Mouse (Mus musculus) thymus, postnatal 14 days (tissue): ENCODE measurements around the gene Rassf8.

ENCODE experiments used
- DNase-seq: peaks from one replicate; pipeline ENCODE4 v3.0.0; 2021

The Rassf8 gene

DNA sequence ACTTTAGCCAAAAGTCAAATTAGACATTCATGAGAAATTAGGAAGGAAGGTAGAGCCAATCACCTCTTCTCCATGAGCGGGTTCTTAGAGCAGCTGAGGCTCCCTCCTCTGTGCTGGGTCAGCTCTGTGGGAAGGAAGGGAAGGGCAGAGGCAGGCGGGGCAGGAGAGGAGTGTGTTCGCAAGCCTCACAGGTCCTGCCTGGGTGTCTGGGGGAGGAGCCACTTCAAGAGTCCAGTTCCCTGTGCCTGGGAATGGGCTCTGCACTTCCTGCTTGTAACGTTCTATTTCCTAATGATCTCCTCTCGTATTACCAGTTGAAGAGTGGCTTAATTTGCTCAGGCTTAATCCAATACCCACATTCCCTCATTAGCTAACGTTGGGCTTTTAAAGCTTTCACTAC, 32.8 kb downstream of the Rassf8 start:
- DNase-seq: no peak

DNA sequence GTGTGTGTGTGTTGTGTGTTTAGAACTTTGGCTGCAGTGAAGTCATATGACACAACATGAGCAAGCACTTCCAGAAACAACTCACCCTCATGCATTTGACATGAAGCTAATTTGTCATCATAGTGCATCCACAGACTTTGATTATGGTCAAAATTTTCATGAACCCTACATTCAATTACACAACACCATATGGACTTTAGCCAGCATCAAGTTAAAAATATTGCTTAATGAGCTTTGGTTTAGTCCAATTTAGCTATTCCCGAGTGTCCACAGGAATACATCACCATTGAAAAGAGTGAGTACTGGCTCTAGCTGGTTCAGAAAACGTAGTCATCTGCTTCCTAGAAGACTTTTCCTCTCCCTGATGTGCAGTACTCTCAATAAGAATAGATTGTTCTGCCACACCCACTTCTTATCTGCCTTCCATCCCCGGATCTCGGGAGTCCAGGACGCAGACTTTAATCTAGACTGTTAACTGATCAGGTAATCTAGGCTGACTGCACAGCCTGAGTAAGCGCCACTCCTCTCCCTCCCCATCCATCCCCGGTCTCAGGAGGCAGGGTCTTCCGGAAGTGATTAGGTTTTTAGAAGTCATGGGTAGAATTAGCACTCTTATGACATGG, 33.7 kb downstream of the Rassf8 start:
- no peak for DNase-seq

- no peak for DNase-seq
Measured at GRCm38 (mm10) chr6:145781256-145781655, 34.7 kb downstream of the Rassf8 start.

DNA sequence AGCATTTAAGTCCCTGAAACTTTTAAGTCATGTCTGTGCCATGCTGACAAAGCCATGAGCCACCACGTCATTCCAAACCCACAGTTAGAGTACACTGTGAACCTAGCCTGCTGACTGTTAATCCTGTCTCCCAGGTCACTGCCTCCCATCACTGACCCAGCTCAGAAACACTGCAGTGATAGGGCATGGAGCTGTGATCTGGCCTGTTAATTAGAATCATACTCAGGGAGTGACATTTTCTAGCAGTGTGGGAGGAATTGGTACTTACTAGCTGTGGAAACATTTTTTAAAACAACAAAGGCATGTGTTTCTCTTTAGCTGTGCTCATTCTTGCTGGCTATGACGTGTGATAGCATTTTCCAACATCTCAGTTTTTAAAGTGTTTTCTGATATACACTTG, 35.4 kb downstream of the Rassf8 start:
- no peak for DNase-seq

DNA sequence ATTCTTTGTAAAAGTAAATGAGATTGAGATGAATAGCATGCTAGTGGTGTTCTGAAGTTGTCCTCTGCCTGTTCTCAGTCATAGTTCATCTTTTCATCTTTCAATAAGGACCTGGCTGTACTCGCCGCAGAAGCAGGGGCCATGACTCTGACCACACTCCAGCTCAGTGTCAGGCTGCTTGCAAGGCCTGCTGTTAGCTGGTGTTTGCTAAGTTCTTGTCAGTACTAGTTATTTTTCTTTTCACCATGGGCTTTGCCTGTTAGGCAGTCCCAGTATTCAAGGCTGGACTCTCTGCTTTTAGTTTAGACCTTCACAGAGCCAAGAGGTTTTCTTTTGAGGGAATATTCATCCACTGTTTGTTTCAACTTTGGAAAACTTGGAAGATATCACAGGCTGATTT, 40.8 kb downstream of the Rassf8 start:
- DNase-seq: no peak

DNA sequence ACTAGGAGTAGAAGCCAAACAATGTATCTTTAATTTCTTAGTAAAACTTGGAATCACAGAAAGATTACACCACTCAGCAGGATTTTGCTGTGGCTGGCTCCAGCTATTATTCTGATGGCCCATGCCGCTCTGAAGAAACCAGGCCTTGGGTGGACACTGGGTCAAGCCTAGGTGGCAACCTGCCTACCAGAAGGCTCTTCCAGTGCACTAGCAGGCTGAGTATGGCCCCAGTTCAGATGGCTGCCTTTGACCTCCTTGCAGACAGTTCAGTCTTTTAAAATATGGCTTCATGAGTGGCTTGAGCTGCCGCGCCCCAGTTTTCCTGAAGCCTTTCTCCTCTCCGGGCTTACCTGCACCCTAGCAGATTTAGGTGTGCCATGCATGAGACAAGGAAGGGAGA, 43.2 kb downstream of the Rassf8 start:
- DNase-seq: no peak

GRCm38 (mm10) chr6:145792373-145792772, 45.8 kb downstream of the Rassf8 start:
- no peak for DNase-seq

- DNase-seq: peak; percentile 49
Measured at GRCm38 (mm10) chr6:145793109-145793593, 46.6 kb downstream of the Rassf8 start.

GRCm38 (mm10) chr6:145794671-145795070, 48.1 kb downstream of the Rassf8 start:
- peak; percentile 29 for DNase-seq

GRCm38 (mm10) chr6:145796191-145797023, 49.9 kb downstream of the Rassf8 start:
- DNase-seq: no peak

DNA sequence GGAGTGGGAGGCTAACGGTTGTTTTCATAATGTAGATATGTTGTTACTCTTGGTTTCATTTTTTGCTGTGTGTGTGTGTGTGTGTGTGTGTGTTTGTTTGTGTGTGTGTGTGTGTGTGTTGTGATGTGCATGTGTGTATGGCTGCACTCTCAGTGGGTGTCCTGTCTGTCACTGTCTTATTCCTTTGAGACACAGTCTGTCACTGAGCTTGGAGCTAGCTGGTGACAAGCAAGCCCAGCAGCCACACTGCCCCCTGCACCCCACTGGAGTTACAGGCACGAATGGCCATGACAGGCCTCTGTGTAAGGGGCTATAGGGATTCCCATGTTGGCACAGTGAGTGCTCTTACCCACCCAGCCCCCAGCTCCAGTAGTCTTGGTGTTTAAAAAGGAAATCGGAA, 51.1 kb downstream of the Rassf8 start:
- DNase-seq: no peak

DNA sequence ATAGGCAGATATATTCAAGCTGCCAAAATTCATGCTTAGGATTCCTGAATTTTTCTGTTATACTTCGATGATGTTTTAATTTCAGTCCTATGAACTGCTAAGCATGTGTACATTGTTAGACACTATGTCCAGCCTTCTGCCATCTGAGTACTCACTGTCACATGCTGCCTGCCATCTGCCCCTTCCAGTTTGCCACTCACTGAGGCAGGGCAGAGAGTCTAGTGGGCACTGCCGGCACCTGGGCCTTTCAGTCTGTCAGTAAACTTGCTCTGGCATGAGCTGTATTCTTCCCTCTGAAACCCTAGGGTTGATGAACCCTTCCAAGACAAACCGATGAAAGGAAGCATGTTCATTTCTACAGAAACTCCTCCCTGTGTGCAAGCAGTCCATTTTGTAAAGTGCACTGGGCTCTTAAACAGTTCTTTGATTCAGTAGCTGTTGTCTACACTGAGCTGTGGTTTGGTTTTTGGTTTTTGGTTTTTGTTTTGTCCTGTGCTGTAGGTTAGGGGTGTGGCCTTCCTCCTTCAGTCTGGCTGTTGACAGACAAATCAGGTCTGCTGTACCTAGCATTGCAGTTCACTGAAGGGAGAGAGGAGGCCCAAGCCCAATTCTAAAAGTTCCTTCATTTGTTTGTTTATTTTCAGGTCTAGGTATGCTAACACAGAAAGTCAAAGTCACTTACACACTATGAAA, 55.4 kb downstream of the Rassf8 start:
- no peak for DNase-seq

DNA sequence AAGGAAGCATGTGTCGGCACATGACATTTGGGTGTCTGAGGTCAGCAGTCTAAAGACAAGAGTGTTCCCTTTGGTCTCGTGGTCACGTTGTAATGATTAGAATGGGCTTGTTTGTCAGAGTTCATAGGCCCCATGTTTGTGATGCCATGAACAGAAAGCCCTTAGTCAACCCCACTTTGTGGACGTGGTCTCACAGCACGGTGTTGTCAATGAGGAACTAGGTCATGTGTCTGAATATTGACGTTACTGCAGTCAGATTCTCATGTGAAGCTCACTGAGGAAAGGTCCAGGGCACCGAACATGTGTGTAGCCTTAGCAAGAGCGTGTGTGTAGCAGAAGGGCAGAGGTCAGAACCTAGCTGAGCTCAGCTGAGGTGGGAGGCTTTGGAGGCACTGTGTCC, 56.3 kb downstream of the Rassf8 start:
- no peak for DNase-seq

- DNase-seq: no peak
Measured at GRCm38 (mm10) chr6:145804276-145804675, 57.7 kb downstream of the Rassf8 start.

DNA sequence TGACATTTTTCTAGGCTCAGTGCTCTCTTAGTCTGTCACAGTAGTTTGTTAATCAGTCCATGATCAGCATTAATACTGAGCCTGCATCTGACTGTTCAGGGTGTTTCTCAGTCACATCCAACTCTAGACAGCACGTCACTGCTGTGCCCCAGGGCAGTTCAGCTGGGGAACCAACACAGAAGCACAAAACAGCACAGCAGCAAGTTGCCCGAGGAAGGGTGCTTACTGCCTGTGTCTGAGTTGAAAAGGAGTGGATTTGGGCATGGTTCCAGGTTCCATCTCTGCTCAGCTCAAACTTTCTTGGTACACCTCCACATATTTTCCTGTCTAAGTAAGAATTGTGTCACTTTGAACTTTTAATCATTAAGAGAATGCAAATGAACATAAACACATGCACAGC, 60.2 kb downstream of the Rassf8 start:
- no peak for DNase-seq

- DNase-seq: no peak
Measured at GRCm38 (mm10) chr6:145807929-145808328, 61.4 kb downstream of the Rassf8 start.

DNA sequence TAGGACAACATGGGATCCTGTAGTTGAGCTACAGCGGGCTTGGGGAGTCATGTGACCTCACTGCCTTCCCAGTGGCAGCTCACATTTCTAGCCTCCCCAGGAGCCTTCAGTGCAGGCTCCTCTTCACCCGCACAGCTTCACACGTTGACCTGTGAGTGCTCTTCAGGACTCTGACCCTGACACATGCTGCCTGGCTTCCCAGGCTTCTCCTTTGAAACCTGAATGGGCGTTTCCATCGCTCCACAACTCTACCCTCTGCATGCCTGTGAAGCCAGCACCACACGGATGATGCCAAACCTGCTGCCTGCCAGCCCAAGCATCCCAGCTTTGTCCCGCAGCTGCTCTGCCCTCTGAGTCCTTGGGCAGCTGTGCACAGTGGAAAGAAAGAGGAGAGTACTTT, 63.0 kb downstream of the Rassf8 start:
- DNase-seq: no peak

DNA sequence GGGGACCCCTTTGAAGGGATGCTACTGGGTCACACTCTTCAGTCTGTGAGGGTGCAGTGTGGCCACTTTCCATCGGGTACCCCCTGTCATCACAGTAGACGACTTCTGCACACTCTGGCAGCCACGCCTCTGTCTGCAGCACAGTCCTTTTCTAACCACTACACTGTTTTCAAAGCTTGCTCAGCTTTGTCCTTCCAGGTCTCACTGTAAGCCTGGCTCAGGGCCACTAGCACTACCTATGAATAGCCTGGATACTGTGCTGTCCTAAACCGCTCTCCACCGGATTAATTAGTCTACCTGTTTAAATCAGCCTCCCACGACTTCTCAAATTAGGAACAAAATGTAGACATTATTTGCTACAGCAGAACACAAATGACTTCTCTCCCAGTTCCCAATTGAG, 63.5 kb downstream of the Rassf8 start:
- no peak for DNase-seq

- DNase-seq: no peak
Measured at GRCm38 (mm10) chr6:145811174-145811573, 64.6 kb downstream of the Rassf8 start.

DNA sequence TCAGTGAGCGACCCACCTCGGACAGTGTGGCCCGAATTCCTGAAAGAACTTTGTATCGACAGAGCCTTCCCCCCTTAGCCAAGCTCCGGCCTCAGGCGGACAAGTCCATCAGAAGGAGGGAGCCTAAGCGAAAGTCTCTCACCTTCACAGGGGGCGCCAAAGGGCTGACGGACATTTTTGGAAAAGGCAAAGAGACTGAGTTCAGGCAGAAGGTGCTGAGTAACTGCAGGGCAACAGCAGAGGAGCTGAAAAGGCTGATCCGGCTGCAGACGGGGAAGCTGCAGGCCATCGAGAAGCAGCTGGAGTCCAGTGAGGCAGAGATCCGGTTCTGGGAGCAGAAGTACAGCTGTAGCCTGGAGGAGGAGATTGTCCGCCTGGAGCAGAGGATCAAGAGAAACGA, 68.7 kb downstream of the Rassf8 start:
- DNase-seq: no peak

DNA sequence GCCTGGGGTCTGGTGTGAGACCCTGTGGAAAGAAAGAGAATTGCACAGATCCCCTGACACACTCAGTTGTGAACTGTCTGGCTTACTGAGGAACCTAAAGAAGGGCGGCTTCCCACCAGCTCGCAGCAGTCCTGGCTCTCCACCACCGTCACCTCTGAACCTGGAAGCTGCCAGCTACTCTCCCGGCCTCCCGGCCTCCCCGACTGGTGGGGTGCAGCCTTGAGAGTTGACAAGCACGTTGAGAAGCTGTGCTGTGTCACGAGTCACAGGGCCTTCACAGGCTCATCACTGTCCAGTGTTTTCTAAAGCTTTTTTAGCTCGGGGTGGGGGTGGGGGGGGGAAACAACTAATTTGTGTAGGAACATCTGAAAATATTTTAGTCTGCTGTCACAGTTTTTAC, 72.6 kb downstream of the Rassf8 start:
- no peak for DNase-seq

GRCm38 (mm10) chr6:145822218-145822617, 75.7 kb downstream of the Rassf8 start:
- DNase-seq: no peak

DNA sequence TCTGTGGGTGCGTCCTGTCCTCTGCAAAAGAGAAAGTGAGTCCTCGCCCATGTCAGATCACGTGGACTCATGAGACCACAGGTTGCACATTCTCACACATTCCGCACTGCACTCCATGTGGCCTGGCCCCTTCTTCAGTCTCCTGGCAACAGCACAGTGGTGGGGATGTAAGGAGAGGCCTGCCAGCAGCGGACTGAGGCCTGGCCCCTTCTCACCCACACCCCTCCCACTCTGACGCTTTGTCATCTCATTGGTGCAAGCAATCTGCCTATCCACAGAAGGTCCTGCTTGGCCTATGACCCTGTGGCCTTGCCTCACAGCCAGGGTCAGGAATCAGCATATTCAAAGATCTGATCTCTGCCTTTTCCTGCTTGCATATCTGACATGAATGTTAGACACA, 76.6 kb downstream of the Rassf8 start:
- no peak for DNase-seq
